Mouse (Mus musculus) neural tube, embryonic 14.5 days (tissue): ENCODE data around the gene Dupd1. TPM values are rescaled to one million over a fixed set of nuclear protein-coding genes. Genes with fewer than 3 reads are reported as not detected.

Source experiments
- ATAC-seq: fragments of 200-750 bp; cut with Nextera tagmentation; 2 replicates; pipeline ENCODE4 v1.8.0; 2017; ENCODE audit warnings: low read depth, mild to moderate bottlenecking, moderate TSS enrichment, moderate library complexity
- H3K27ac ChIP-seq: fragments of 300-500 bp; sonication (generic); 2 replicates; pipeline ENCODE4 v1.5.1; 2014; ENCODE audit warnings: low read depth, mild to moderate bottlenecking, control low read depth, low read length, moderate library complexity, mixed read lengths
- H3K27me3 ChIP-seq: fragments of 300-500 bp; sonication (generic); 2 replicates; pipeline ENCODE4 v1.6.1; 2014; ENCODE audit warnings: low read length; ENCODE audit not compliant: control insufficient read depth, insufficient read depth
- H3K36me3 ChIP-seq: fragments of 300-500 bp; sonication (generic); 2 replicates; pipeline ENCODE4 v1.6.1; 2014; ENCODE audit warnings: low read length, mixed read lengths; ENCODE audit not compliant: control insufficient read depth, insufficient read depth
- H3K4me1 ChIP-seq: fragments of 300-500 bp; sonication (generic); 2 replicates; pipeline ENCODE4 v1.6.1; 2014; ENCODE audit warnings: low read length; ENCODE audit not compliant: control insufficient read depth, insufficient read depth
- H3K4me2 ChIP-seq: fragments of 300-500 bp; sonication (generic); 2 replicates; pipeline ENCODE4 v1.6.1; 2014; ENCODE audit warnings: mild to moderate bottlenecking, low read depth, low read length, control low read depth
- H3K4me3 ChIP-seq: fragments of 300-500 bp; sonication (generic); 2 replicates; pipeline ENCODE4 v1.5.1; 2014; ENCODE audit warnings: low read depth, low read length, control low read depth, mixed read lengths
- H3K9ac ChIP-seq: fragments of 300-500 bp; sonication (generic); replicated peaks from 2 replicates; pipeline ENCODE4 v1.6.1; 2014; ENCODE audit warnings: low read depth, mild to moderate bottlenecking, control low read depth, low read length, mixed read lengths
- H3K9me3 ChIP-seq: fragments of 300-500 bp; sonication (generic); 2 replicates; pipeline ENCODE4 v1.6.1; 2016; ENCODE audit warnings: low read length; ENCODE audit not compliant: control insufficient read depth
- WGBS: fragments of 180-500 bp; shearing (Covaris S2); extraction: QIAGEN DNeasy Blood & Tissue Kit; methylation state at CpG from one replicate; pipeline ENCODE4 v1.1.7; 2014; 5-methylcytosine and 5-hydroxymethylcytosine counted together
- polyA plus RNA-seq: library from polyadenylated mRNA; unstranded; fragments of >200 nt; fragmentation: Nextera tagmentation; extraction: Ambion mirVana; gene quantifications from 2 replicates; pipeline ENCODE4 v1.2.1, GENCODE M21; 2014

The Dupd1 gene
- polyA plus RNA-seq, 1 experiment from 2014 or later, result 0.17 TPM

- no peak overlapping the region for H3K27ac ChIP-seq
- ATAC-seq, result no peak
- H3K4me1 ChIP-seq, result peaks cover 5% of the 10 kb centered on the region; the same call in 1 of the 2 replicates
- no peaks in the 10 kb centered on the region for H3K36me3 ChIP-seq
- H3K4me3 ChIP-seq, result no peak overlapping the region
- no peak overlapping the region for H3K9ac ChIP-seq
- 93% methylated on average over 10 of the region's 10 CpGs for WGBS
- H3K27me3 ChIP-seq, result no peaks in the 10 kb centered on the region
- H3K9me3 ChIP-seq, result no peaks in the 10 kb centered on the region
- peak overlapping the region; percentile 48; the same call in 1 of the 2 replicates for H3K4me2 ChIP-seq
Measured at GRCm38 (mm10) chr14:21685411-21686146, 28.8 kb downstream of the Dupd1 start.

GRCm38 (mm10) chr14:21683834-21684233, 30.5 kb downstream of the Dupd1 start:
- ATAC-seq, result no peak
- 84% methylated on average over 4 of the region's 4 CpGs for WGBS
- no peak overlapping the region for H3K27ac ChIP-seq

GRCm38 (mm10) chr14:21682681-21683129, 31.7 kb downstream of the Dupd1 start:
- no peak overlapping the region for H3K4me3 ChIP-seq
- 1% methylated on average over 9 of the region's 9 CpGs for WGBS
- H3K27me3 ChIP-seq, result no peaks in the 10 kb centered on the region
- H3K9me3 ChIP-seq, result no peaks in the 10 kb centered on the region
- ATAC-seq, result peak; percentile 44; the same call in 1 of the 2 replicates
- H3K4me2 ChIP-seq, result peak overlapping the region; percentile 23; the same call in 1 of the 2 replicates
- 0 out of 2 replicates have a peak overlapping the region, but pooled peaks have one; percentile 16 for H3K9ac ChIP-seq
- H3K27ac ChIP-seq, result no peak overlapping the region
- H3K4me1 ChIP-seq, result peaks cover 5% of the 10 kb centered on the region; the same call in 1 of the 2 replicates
- no peaks in the 10 kb centered on the region for H3K36me3 ChIP-seq

More at GRCm38 (mm10) chr14:21683834-21684233, 30.5 kb downstream of the Dupd1 start:
- no peak overlapping the region for H3K9ac ChIP-seq
- no peak overlapping the region for H3K4me2 ChIP-seq
- no peak overlapping the region for H3K4me3 ChIP-seq
- H3K27me3 ChIP-seq, result no peaks in the 10 kb centered on the region
- peaks cover 5% of the 10 kb centered on the region; the same call in 1 of the 2 replicates for H3K4me1 ChIP-seq
- H3K36me3 ChIP-seq, result no peaks in the 10 kb centered on the region
- H3K9me3 ChIP-seq, result no peaks in the 10 kb centered on the region

- H3K36me3 ChIP-seq, result no peaks in the 10 kb centered on the region
- no peak overlapping the region for H3K4me3 ChIP-seq
- H3K27me3 ChIP-seq, result no peaks in the 10 kb centered on the region
- no peak overlapping the region for H3K4me2 ChIP-seq
- ATAC-seq, result no peak
- no peak overlapping the region for H3K9ac ChIP-seq
- no peaks in the 10 kb centered on the region for H3K9me3 ChIP-seq
- no peak overlapping the region for H3K27ac ChIP-seq
- peaks cover 5% of the 10 kb centered on the region; the same call in 1 of the 2 replicates for H3K4me1 ChIP-seq
- WGBS, result 30% methylated on average over 8 of the region's 8 CpGs
Measured at GRCm38 (mm10) chr14:21679631-21680201, 34.7 kb downstream of the Dupd1 start.

- H3K27me3 ChIP-seq, result no peaks in the 10 kb centered on the region
- H3K27ac ChIP-seq, result no peak overlapping the region
- H3K4me3 ChIP-seq, result no peak overlapping the region
- peaks cover 5% of the 10 kb centered on the region; the same call in 1 of the 2 replicates for H3K4me1 ChIP-seq
- no peak overlapping the region for H3K9ac ChIP-seq
- no peaks in the 10 kb centered on the region for H3K9me3 ChIP-seq
- no peaks in the 10 kb centered on the region for H3K36me3 ChIP-seq
- no peak overlapping the region for H3K4me2 ChIP-seq
- no peak for ATAC-seq
- 45% methylated on average over 7 of the region's 7 CpGs for WGBS
Measured at GRCm38 (mm10) chr14:21678509-21679285, 35.7 kb downstream of the Dupd1 start.

GRCm38 (mm10) chr14:21676223-21676622, 38.2 kb downstream of the Dupd1 start:
- Histone ChIP-seq H3K4me2 (no peak overlapping the region), H3K9me3 (no peaks in the 10 kb centered on the region), H3K36me3 (no peaks in the 10 kb centered on the region), H3K4me1 (no peaks in the 10 kb centered on the region), H3K4me3 (no peak overlapping the region), H3K27ac (no peak overlapping the region), H3K27me3 (no peaks in the 10 kb centered on the region), H3K9ac (no peak overlapping the region)
- 90% methylated on average over 2 of the region's 2 CpGs for WGBS
- no peak for ATAC-seq

- Histone ChIP-seq H3K4me1 (no peaks in the 10 kb centered on the region), H3K36me3 (peaks cover 9% of the 10 kb centered on the region), H3K9ac (no peak overlapping the region), H3K4me3 (no peak overlapping the region), H3K9me3 (no peaks in the 10 kb centered on the region), H3K27me3 (no peaks in the 10 kb centered on the region), H3K4me2 (no peak overlapping the region), H3K27ac (no peak overlapping the region)
- ATAC-seq, result no peak
- 66% methylated on average over 5 of the region's 5 CpGs for WGBS
Measured at GRCm38 (mm10) chr14:21674471-21674870, 39.9 kb downstream of the Dupd1 start.

GRCm38 (mm10) chr14:21673100-21673499, 41.3 kb downstream of the Dupd1 start:
- Histone ChIP-seq H3K27ac (no peak overlapping the region), H3K4me1 (no peaks in the 10 kb centered on the region), H3K9me3 (no peaks in the 10 kb centered on the region), H3K9ac (no peak overlapping the region), H3K4me2 (no peak overlapping the region), H3K4me3 (no peak overlapping the region), H3K27me3 (no peaks in the 10 kb centered on the region), H3K36me3 (peaks cover 15% of the 10 kb centered on the region)
- ATAC-seq, result no peak
- 36% methylated on average over 4 of the region's 4 CpGs for WGBS
